Mouse (Mus musculus) testis, adult 2 months (tissue): ENCODE measurements around the gene Ttc29. TPM values are rescaled to one million over a fixed set of nuclear protein-coding genes. Genes with fewer than 3 reads are reported as not detected.

Source experiments
- H3K27ac ChIP-seq: fragments of 200-500 bp; 2 replicates; pipeline ENCODE4 v1.5.1; 2012; ENCODE audit warnings: low read depth, low read length; ENCODE audit not compliant: control insufficient read depth, insufficient read depth
- H3K27me3 ChIP-seq: fragments of 200-500 bp; 2 replicates; pipeline ENCODE4 v1.6.1; 2012; ENCODE audit warnings: mild to moderate bottlenecking, low read length, moderate library complexity; ENCODE audit not compliant: control insufficient read depth, insufficient read depth
- H3K36me3 ChIP-seq: fragments of 200-500 bp; 2 replicates; pipeline ENCODE4 v1.6.1; 2012; ENCODE audit warnings: mild to moderate bottlenecking, low read length; ENCODE audit not compliant: control insufficient read depth, insufficient read depth
- H3K4me1 ChIP-seq: fragments of 200-500 bp; 2 replicates; pipeline ENCODE4 v1.6.1; 2012; ENCODE audit warnings: low read length; ENCODE audit not compliant: control insufficient read depth, insufficient read depth
- H3K4me3 ChIP-seq: fragments of 200-500 bp; 2 replicates; pipeline ENCODE4 v1.5.1; 2012; ENCODE audit warnings: low read depth, mild to moderate bottlenecking, low read length, moderate library complexity, mixed read lengths; ENCODE audit not compliant: control insufficient read depth
- CTCF ChIP-seq: fragments of 200-500 bp; IDR thresholded peaks from 2 replicates; pipeline ENCODE4 v1.5.1; 2012; ENCODE audit warnings: low read depth, mild to moderate bottlenecking, inconsistent platforms, low read length, moderate library complexity; ENCODE audit not compliant: control insufficient read depth, insufficient read depth, insufficient replicate concordance
- POLR2A ChIP-seq: fragments of 200-500 bp; IDR thresholded peaks from 2 replicates; pipeline ENCODE4 v1.6.1; 2012; ENCODE audit warnings: low read depth, mild to moderate bottlenecking, inconsistent platforms, low read length, moderate library complexity; ENCODE audit not compliant: control insufficient read depth
- polyA plus RNA-seq: library from polyadenylated mRNA; depleted of rRNA; stranded (reverse); fragments of >200 nt; gene quantifications from 2 replicates; pipeline ENCODE4 v1.2.3, GENCODE M21; 2012

Ttc29 gene
- polyA plus RNA-seq, 1 experiment = 164 TPM

GRCm38 (mm10) chr8:78284805-78285204 is 71.7 kb downstream of the Ttc29 start:
- TF ChIP-seq POLR2A (no peak), CTCF (no peak)

GRCm38 (mm10) chr8:78285366-78285765 is 72.3 kb downstream of the Ttc29 start:
- H3K27me3 ChIP-seq = no peaks in the 10 kb centered on the region
- no peaks in the 10 kb centered on the region for H3K4me1 ChIP-seq
- 0 out of 2 replicates have a peak overlapping the region, but pooled peaks have one; percentile 21 for H3K27ac ChIP-seq
- H3K36me3 ChIP-seq = no peaks in the 10 kb centered on the region
- no peak overlapping the region for H3K4me3 ChIP-seq
- TF ChIP-seq CTCF (no peak), POLR2A (no peak)

More at GRCm38 (mm10) chr8:78284805-78285204, 71.7 kb downstream of the Ttc29 start:
- H3K36me3 ChIP-seq = no peaks in the 10 kb centered on the region
- H3K4me1 ChIP-seq = no peaks in the 10 kb centered on the region
- no peak overlapping the region for H3K4me3 ChIP-seq
- no peaks in the 10 kb centered on the region for H3K27me3 ChIP-seq
- H3K27ac ChIP-seq = no peak overlapping the region

GRCm38 (mm10) chr8:78289374-78289971 is 76.4 kb downstream of the Ttc29 start:
- Histone ChIP-seq H3K27me3 (no peaks in the 10 kb centered on the region), H3K4me1 (no peaks in the 10 kb centered on the region), H3K4me3 (no peak overlapping the region), H3K36me3 (no peaks in the 10 kb centered on the region), H3K27ac (no peak overlapping the region)
- TF ChIP-seq POLR2A (no peak), CTCF (no peak)

- Histone ChIP-seq H3K27ac (no peak overlapping the region), H3K36me3 (no peaks in the 10 kb centered on the region), H3K4me3 (no peak overlapping the region), H3K27me3 (no peaks in the 10 kb centered on the region), H3K4me1 (no peaks in the 10 kb centered on the region)
- no peak for TF ChIP-seq CTCF
- TF ChIP-seq POLR2A = no peak
These were observed 77.2 kb downstream of the Ttc29 start for GRCm38 (mm10) chr8:78290274-78290673.

GRCm38 (mm10) chr8:78295494-78295893 is 82.4 kb downstream of the Ttc29 start:
- Histone ChIP-seq H3K27ac (no peak overlapping the region), H3K27me3 (no peaks in the 10 kb centered on the region), H3K36me3 (no peaks in the 10 kb centered on the region), H3K4me3 (no peak overlapping the region), H3K4me1 (no peaks in the 10 kb centered on the region)
- TF ChIP-seq CTCF = no peak
- TF ChIP-seq POLR2A = no peak

- no peaks in the 10 kb centered on the region for H3K4me1 ChIP-seq
- no peaks in the 10 kb centered on the region for H3K36me3 ChIP-seq
- H3K4me3 ChIP-seq = no peak overlapping the region
- TF ChIP-seq CTCF = no peak
- TF ChIP-seq POLR2A = no peak
- no peak overlapping the region for H3K27ac ChIP-seq
- H3K27me3 ChIP-seq = no peaks in the 10 kb centered on the region
These were observed 90.5 kb downstream of the Ttc29 start for GRCm38 (mm10) chr8:78303579-78303978.

- Histone ChIP-seq H3K36me3 (no peaks in the 10 kb centered on the region), H3K27ac (no peak overlapping the region), H3K4me3 (no peak overlapping the region), H3K4me1 (no peaks in the 10 kb centered on the region), H3K27me3 (no peaks in the 10 kb centered on the region)
- no peak for TF ChIP-seq POLR2A
These were observed 93.5 kb downstream of the Ttc29 start for GRCm38 (mm10) chr8:78306604-78307003.

- Histone ChIP-seq H3K27ac (no peak overlapping the region), H3K27me3 (no peaks in the 10 kb centered on the region), H3K36me3 (no peaks in the 10 kb centered on the region), H3K4me1 (no peaks in the 10 kb centered on the region), H3K4me3 (no peak overlapping the region)
- TF ChIP-seq POLR2A = no peak
- no peak for TF ChIP-seq CTCF
These were observed 94.0 kb downstream of the Ttc29 start for GRCm38 (mm10) chr8:78307131-78307530.
